Mouse (Mus musculus) ovary, adult 10 weeks (tissue): Measurements from ENCODE around the gene Tnfrsf11a. TPM values are rescaled to one million over a fixed set of nuclear protein-coding genes. Genes with fewer than 3 reads are reported as not detected.

Experiments used
- polyA plus RNA-seq: library from polyadenylated mRNA; stranded (reverse); fragments of 350-450 nt; fragmentation: Illumina TruSeq; extraction: RNeasy Lipid Tissue Mini Kit (QIAGEN cat#74804); gene quantifications from one replicate; pipeline ENCODE4 v1.2.3, GENCODE M21; 2014

Gene Tnfrsf11a
- polyA plus RNA-seq: 4.1 TPM

GRCm38 (mm10) chr1:105780457-105781364 lies at the start of gene Tnfrsf11a:
Tnfrsf11a (plus strand) TSS chr1:105780718.

Other genes starting within 250 kb of the Tnfrsf11a start
- gene Pign, start 117.0 kb upstream of the Tnfrsf11a start, polyA plus RNA-seq: 62.3 TPM
- 45.3 TPM for gene Relch, start 116.9 kb upstream of the Tnfrsf11a start, polyA plus RNA-seq
- gene Zcchc2, start 209.7 kb downstream of the Tnfrsf11a start, polyA plus RNA-seq: 16.2 TPM